Mouse (Mus musculus): ENCODE measurements around the gene Phlpp1. TPM values are rescaled to one million over a fixed set of nuclear protein-coding genes. Genes with fewer than 3 reads are reported as not detected.

Gene Phlpp1
- polyA plus RNA-seq, 1 experiment: 26.8 TPM

- Histone ChIP-seq H3K4me3 (replicated peaks; ENCODE audit: extremely low read depth, low read depth, low read length) (no peak overlapping the region), H3K4me1 (ENCODE audit: control insufficient read depth, insufficient read depth, low read length) (no peaks in the 10 kb centered on the region; the same call in 1 of the 2 replicates)
- WGBS: 84% methylated on average over 4 of the region's 4 CpGs
- TF ChIP-seq CTCF (IDR thresholded peaks at IDR 0.05; ENCODE audit: insufficient read depth, low read length) (no peak), POLR2A (IDR thresholded peaks at IDR 0.05; ENCODE audit: borderline replicate concordance, extremely low read depth, low read depth, low read length) (no peak)
- no peak for DNase-seq
Measured at GRCm38 (mm10) chr1:106145565-106146190, 25.9 kb upstream of the Phlpp1 start.

- TF ChIP-seq CTCF (IDR thresholded peaks at IDR 0.05; ENCODE audit: insufficient read depth, low read length) (no peak), POLR2A (IDR thresholded peaks at IDR 0.05; ENCODE audit: borderline replicate concordance, extremely low read depth, low read depth, low read length) (no peak)
- no peak for DNase-seq
- H3K4me3 ChIP-seq (replicated peaks; ENCODE audit: extremely low read depth, low read depth, low read length): no peak overlapping the region
- 66% methylated on average over 17 of the region's 17 CpGs for WGBS
- H3K4me1 ChIP-seq (ENCODE audit: control insufficient read depth, insufficient read depth, low read length): no peaks in the 10 kb centered on the region; the same call in 1 of the 2 replicates
Measured at GRCm38 (mm10) chr1:106148386-106149380, 22.9 kb upstream of the Phlpp1 start.

DNA sequence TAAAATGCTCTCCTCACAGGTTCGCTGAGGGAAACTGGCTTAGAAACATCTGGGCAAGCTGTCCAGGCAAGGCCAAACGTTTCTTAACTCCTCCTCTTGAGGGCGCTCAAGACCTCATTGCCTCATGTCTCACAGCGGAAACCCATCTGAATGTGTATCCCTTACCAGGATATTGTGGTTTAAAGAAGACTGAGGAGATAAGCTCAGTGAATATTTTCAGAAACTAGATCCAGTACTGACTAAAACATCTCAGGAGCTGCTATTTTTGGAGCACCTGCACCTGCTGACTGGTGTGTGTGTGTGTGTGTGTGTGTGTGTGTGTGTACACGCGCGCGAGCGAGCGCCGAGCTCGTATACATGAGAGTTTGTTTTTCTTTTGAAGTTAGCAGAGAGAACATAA lies 19.7 kb upstream of the Phlpp1 start:
- WGBS: 66% methylated on average over 12 of the region's 12 CpGs
- peaks cover 4% of the 10 kb centered on the region for H3K4me1 ChIP-seq (ENCODE audit: control insufficient read depth, insufficient read depth, low read length)
- peak; percentile 17 for DNase-seq
- TF ChIP-seq CTCF (IDR thresholded peaks at IDR 0.05; ENCODE audit: insufficient read depth, low read length) (peak; percentile 72), POLR2A (IDR thresholded peaks at IDR 0.05; ENCODE audit: borderline replicate concordance, extremely low read depth, low read depth, low read length) (no peak)
- no peak overlapping the region for H3K4me3 ChIP-seq (replicated peaks; ENCODE audit: extremely low read depth, low read depth, low read length)

DNA sequence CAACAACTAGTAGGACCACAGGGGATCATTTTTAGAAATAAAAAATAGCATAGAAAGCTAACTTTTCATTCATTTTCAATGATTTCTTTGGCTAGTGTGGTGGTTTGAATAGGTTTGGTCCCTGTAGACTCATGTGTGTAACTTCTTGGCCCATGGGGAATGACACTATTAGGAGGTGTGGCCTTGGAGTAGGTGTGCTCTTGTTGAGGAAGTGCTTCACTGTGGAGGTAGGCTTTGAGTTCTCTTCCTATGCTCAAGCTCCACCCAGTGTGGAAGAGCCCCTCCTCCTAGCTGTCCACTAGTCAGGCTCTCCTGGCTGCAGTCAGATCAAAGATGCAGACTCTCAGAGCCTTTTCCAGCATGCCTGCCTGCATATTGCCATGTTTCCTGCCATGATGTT lies 18.8 kb upstream of the Phlpp1 start:
- H3K4me1 ChIP-seq (ENCODE audit: control insufficient read depth, insufficient read depth, low read length): peaks cover 4% of the 10 kb centered on the region
- no peak for TF ChIP-seq POLR2A (IDR thresholded peaks at IDR 0.05; ENCODE audit: borderline replicate concordance, extremely low read depth, low read depth, low read length)
- TF ChIP-seq CTCF (IDR thresholded peaks at IDR 0.05; ENCODE audit: insufficient read depth, low read length): no peak
- H3K4me3 ChIP-seq (replicated peaks; ENCODE audit: extremely low read depth, low read depth, low read length): no peak overlapping the region
- DNase-seq: no peak

- H3K4me1 ChIP-seq (ENCODE audit: control insufficient read depth, insufficient read depth, low read length): peaks cover 4% of the 10 kb centered on the region
- 81% methylated on average over 7 of the region's 7 CpGs for WGBS
- no peak for DNase-seq
- H3K4me3 ChIP-seq (replicated peaks; ENCODE audit: extremely low read depth, low read depth, low read length): no peak overlapping the region
- TF ChIP-seq CTCF (IDR thresholded peaks at IDR 0.05; ENCODE audit: insufficient read depth, low read length) (no peak), POLR2A (IDR thresholded peaks at IDR 0.05; ENCODE audit: borderline replicate concordance, extremely low read depth, low read depth, low read length) (no peak)
Measured at GRCm38 (mm10) chr1:106154590-106154989, 17.0 kb upstream of the Phlpp1 start.

- WGBS: 30% methylated on average over 10 of the region's 10 CpGs
- Histone ChIP-seq H3K4me3 (replicated peaks; ENCODE audit: extremely low read depth, low read depth, low read length) (no peak overlapping the region), H3K4me1 (ENCODE audit: control insufficient read depth, insufficient read depth, low read length) (peaks cover 4% of the 10 kb centered on the region)
- TF ChIP-seq POLR2A (IDR thresholded peaks at IDR 0.05; ENCODE audit: borderline replicate concordance, extremely low read depth, low read depth, low read length) (no peak), CTCF (IDR thresholded peaks at IDR 0.05; ENCODE audit: insufficient read depth, low read length) (no peak)
- peak; percentile 17 for DNase-seq
Measured at GRCm38 (mm10) chr1:106155087-106155567, 16.4 kb upstream of the Phlpp1 start.

GRCm38 (mm10) chr1:106155702-106156101 lies 15.8 kb upstream of the Phlpp1 start:
- TF ChIP-seq POLR2A (IDR thresholded peaks at IDR 0.05; ENCODE audit: borderline replicate concordance, extremely low read depth, low read depth, low read length) (no peak), CTCF (IDR thresholded peaks at IDR 0.05; ENCODE audit: insufficient read depth, low read length) (no peak)
- no peak for DNase-seq
- Histone ChIP-seq H3K4me3 (replicated peaks; ENCODE audit: extremely low read depth, low read depth, low read length) (no peak overlapping the region), H3K4me1 (ENCODE audit: control insufficient read depth, insufficient read depth, low read length) (peaks cover 4% of the 10 kb centered on the region)
- 73% methylated on average over 6 of the region's 6 CpGs for WGBS

GRCm38 (mm10) chr1:106157961-106158515 lies 13.5 kb upstream of the Phlpp1 start:
- WGBS: 54% methylated on average over 4 of the region's 4 CpGs
- H3K4me3 ChIP-seq (replicated peaks; ENCODE audit: extremely low read depth, low read depth, low read length): no peak overlapping the region
- no peak for DNase-seq
- peaks cover 4% of the 10 kb centered on the region for H3K4me1 ChIP-seq (ENCODE audit: control insufficient read depth, insufficient read depth, low read length)
- TF ChIP-seq CTCF (IDR thresholded peaks at IDR 0.05; ENCODE audit: insufficient read depth, low read length): no peak
- TF ChIP-seq POLR2A (IDR thresholded peaks at IDR 0.05; ENCODE audit: borderline replicate concordance, extremely low read depth, low read depth, low read length): no peak

DNA sequence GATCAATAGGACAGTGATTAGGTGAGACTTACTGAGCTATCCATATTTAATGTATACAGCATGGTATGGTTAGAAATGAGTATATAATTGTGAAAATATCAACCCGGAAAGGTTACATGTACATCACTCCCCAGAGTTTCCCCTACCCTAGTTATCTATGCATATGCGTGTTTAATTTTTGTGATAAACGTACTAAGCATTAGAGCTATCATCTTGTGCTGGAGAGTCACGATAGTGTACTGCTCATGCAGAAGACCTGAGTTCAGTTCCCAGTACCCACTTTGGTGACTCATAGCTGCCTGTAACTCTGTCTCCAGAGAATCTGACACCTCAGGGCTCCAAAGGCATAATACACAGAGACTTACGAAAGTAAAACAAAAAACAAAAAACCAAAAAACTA lies 11.9 kb upstream of the Phlpp1 start:
- 94% methylated on average over 5 of the region's 5 CpGs for WGBS
- DNase-seq: no peak
- no peak for TF ChIP-seq POLR2A (IDR thresholded peaks at IDR 0.05; ENCODE audit: borderline replicate concordance, extremely low read depth, low read depth, low read length)

More for the DNA sequence above, 11.9 kb upstream of the Phlpp1 start:
- Histone ChIP-seq H3K4me3 (replicated peaks; ENCODE audit: extremely low read depth, low read depth, low read length) (no peak overlapping the region), H3K4me1 (ENCODE audit: control insufficient read depth, insufficient read depth, low read length) (peaks cover 4% of the 10 kb centered on the region)

All from lung, adult 2 months (tissue).